Mouse (Mus musculus) hindbrain, embryonic 16.5 days (tissue): ENCODE data around the gene Mdga1. TPM values are rescaled to one million over a fixed set of nuclear protein-coding genes. Genes with fewer than 3 reads are reported as not detected.

Experiments
- ATAC-seq: fragments of 200-750 bp; cut with Nextera tagmentation; 2 replicates; pipeline ENCODE4 v1.8.0; 2017; ENCODE audit warnings: moderate TSS enrichment, moderate library complexity
- H3K27ac ChIP-seq: fragments of 300-500 bp; sonication (generic); 2 replicates; pipeline ENCODE4 v1.5.1; 2014; ENCODE audit warnings: low read depth, mild to moderate bottlenecking, control low read depth, low read length, moderate library complexity
- H3K27me3 ChIP-seq: fragments of 300-500 bp; sonication (generic); replicated peaks from 2 replicates; pipeline ENCODE4 v1.6.1; 2014; ENCODE audit warnings: low read length; ENCODE audit not compliant: control insufficient read depth, insufficient read depth
- H3K36me3 ChIP-seq: fragments of 300-500 bp; sonication (generic); 2 replicates; pipeline ENCODE4 v1.6.1; 2014; ENCODE audit warnings: mild to moderate bottlenecking, low read length, moderate library complexity, mixed read lengths; ENCODE audit not compliant: control insufficient read depth, insufficient read depth
- H3K4me1 ChIP-seq: fragments of 300-500 bp; sonication (generic); 2 replicates; pipeline ENCODE4 v1.6.1; 2014; ENCODE audit warnings: low read depth, low read length; ENCODE audit not compliant: control insufficient read depth, insufficient read depth
- H3K4me2 ChIP-seq: fragments of 300-500 bp; sonication (generic); 2 replicates; pipeline ENCODE4 v1.6.1; 2014; ENCODE audit warnings: mild to moderate bottlenecking, low read length, control low read depth, moderate library complexity
- H3K4me3 ChIP-seq: fragments of 300-500 bp; sonication (generic); 2 replicates; pipeline ENCODE4 v1.5.1; 2014; ENCODE audit warnings: mild to moderate bottlenecking, low read length, control low read depth, moderate library complexity
- H3K9ac ChIP-seq: fragments of 300-500 bp; sonication (generic); 2 replicates; pipeline ENCODE4 v1.6.1; 2014; ENCODE audit warnings: low read depth, mild to moderate bottlenecking, control low read depth, low read length, moderate library complexity
- H3K9me3 ChIP-seq: fragments of 300-500 bp; sonication (generic); 2 replicates; pipeline ENCODE4 v1.6.1; 2014; ENCODE audit warnings: mild to moderate bottlenecking, low read length, moderate library complexity; ENCODE audit not compliant: control insufficient read depth
- WGBS: fragments of 180-500 bp; shearing (Covaris S2); extraction: QIAGEN DNeasy Blood & Tissue Kit; methylation state at CpG from one replicate; pipeline ENCODE4 v1.1.7; 2014; 5-methylcytosine and 5-hydroxymethylcytosine counted together
- polyA plus RNA-seq: library from polyadenylated mRNA; unstranded; fragments of >200 nt; fragmentation: Nextera tagmentation; extraction: Ambion mirVana; gene quantifications from 2 replicates; pipeline ENCODE4 v1.2.1, GENCODE M21; 2015

The Mdga1 gene
- polyA plus RNA-seq, 1 experiment from 2014 or later: 14.0 TPM

DNA sequence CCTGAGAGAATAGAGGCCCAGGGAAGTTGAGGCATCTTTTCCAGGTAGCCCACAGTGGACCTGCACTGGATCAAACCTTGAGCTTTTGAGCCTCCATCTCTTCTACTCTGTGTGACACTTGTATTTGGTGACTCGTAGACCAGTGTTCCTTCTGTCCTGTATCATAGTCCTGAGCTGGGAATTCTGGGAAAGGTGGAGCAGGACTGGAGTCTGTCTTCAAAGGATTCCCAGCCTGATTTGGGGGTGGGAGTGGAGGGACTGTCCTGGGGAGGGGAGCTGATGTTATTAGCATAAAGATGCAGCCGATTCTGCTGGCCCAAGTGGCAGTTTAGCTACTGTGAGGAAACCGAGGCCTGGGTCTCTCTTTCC lies 50.4 kb downstream of the Mdga1 start:
- Histone ChIP-seq H3K4me1 (peaks cover 8% of the 10 kb centered on the region), H3K4me3 (no peak overlapping the region), H3K9me3 (no peaks in the 10 kb centered on the region), H3K9ac (no peak overlapping the region), H3K4me2 (no peak overlapping the region), H3K36me3 (no peaks in the 10 kb centered on the region), H3K27me3 (no peaks in the 10 kb centered on the region), H3K27ac (peak overlapping the region; percentile 31; the same call in 1 of the 2 replicates)
- 48% methylated on average over 3 of the region's 3 CpGs for WGBS
- peak; percentile 65 for ATAC-seq

DNA sequence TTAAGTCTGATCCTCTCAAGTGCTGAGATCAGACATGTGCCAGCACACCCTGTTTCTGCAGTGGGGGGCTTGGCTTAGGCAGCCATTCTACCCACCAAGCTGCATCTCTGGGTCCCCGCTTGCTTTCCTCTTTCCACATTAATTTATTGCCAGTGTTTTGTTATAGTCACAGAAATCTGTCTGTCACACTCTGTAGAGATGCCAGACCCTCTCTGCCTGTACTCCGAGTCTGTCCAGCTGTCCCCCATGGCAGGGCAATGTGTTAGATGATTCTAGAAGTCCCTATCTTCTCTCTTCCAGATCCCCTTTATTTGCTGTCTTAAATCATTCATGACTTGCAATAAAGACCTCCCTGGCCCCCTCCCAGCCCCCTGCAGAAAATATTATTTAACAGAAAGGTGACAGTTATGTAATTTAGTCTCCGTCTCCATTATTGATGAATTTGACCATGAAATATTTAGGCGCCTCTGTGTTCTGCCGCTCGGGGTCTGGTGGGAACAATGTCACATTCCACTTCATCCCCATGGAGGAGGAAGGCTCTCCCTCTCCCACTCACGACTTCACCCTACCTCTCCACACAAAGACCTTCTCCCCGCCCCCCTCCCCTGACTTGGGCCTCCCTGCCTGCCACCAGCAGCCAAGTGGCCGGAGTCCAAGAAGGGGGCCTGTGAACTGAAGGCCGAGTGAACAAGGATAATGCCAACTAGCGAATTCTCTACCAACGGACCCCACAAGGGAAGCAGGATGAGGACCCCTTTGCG lies 50.9 kb downstream of the Mdga1 start:
- Histone ChIP-seq H3K9me3 (no peaks in the 10 kb centered on the region), H3K4me2 (no peak overlapping the region), H3K36me3 (no peaks in the 10 kb centered on the region), H3K4me1 (peaks cover 8% of the 10 kb centered on the region), H3K27ac (0 out of 2 replicates have a peak overlapping the region, but pooled peaks have one; percentile 31), H3K9ac (no peak overlapping the region), H3K4me3 (no peak overlapping the region), H3K27me3 (no peaks in the 10 kb centered on the region)
- peak; percentile 79; the same call in 1 of the 2 replicates for ATAC-seq
- 29% methylated on average over 13 of the region's 13 CpGs for WGBS

DNA sequence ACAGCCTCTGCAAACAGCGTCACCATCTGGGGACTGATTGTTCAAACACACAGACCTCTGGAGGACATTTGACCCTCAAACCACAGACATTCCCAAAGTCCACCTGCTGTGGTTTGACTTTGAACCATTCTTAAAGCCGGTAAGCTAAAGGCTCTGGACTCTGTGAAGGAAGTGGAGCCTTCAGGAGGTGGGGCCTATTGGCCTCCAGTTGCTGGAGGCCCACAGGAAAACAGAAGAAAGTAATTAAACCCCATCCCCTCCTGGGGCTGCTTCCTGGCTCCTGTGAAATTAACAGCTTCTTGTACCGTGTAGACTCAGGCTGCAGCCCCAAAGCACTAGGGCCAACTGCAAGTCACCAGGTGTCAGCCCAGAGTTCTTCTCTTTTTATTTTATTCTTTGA lies 52.9 kb downstream of the Mdga1 start:
- WGBS: 28% methylated on average over 3 of the region's 3 CpGs
- H3K4me2 ChIP-seq: no peak overlapping the region
- H3K4me1 ChIP-seq: peaks cover 8% of the 10 kb centered on the region
- no peak overlapping the region for H3K4me3 ChIP-seq
- H3K27me3 ChIP-seq: no peaks in the 10 kb centered on the region
- no peak overlapping the region for H3K27ac ChIP-seq
- no peaks in the 10 kb centered on the region for H3K9me3 ChIP-seq
- H3K9ac ChIP-seq: no peak overlapping the region
- ATAC-seq: no peak
- no peaks in the 10 kb centered on the region for H3K36me3 ChIP-seq

DNA sequence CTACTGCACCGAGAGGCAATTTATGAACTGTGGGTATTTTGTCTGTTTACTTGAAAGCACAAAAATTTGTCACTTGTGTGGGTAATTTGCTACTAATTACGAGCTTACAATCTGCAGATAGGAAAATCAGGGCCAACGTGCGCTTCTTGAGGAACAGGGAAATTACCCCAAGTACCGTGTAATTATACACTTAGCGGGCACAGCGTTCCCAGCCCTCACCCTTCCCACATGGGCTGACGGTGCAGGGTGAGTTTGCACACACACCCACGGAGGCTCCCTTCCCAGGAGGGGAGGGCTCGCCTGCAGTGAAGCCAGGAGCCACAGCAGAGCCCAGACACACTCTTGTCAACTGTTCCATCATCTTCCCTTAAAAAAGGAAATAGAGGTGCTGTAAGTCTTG lies 54.1 kb downstream of the Mdga1 start:
- ATAC-seq: no peak

DNA sequence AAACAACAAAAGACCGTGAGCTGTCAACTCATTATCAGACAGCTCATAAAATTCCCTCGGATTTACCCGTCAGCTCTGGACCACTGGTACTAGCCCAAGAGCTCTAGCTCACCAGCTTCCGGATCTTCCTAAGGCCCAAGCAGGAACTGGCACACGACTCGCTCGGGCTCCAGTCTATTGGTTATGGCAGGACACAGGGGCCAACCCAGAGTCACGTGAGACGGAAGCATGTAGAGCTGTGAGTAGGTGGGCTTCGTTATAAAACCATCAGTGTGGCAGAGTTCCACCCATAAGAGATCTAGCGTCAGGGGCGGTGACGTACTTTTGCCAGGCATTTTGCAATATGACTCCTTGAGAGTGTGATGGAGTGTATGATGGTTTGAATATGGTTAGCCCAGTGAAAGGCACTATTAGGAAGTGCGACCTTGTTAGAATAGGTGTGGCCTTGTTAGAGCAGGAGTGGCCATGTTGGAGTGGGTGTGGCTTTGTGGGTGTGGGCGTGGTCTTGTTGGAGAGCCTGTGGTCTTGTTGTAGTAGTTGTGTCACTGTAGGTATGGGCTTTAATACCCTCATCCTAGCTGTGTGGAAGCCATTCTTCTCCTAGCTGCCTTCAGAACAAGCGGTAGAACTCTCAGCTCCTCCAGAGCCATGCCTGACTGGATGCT lies 56.5 kb downstream of the Mdga1 start:
- H3K9me3 ChIP-seq: no peaks in the 10 kb centered on the region
- no peaks in the 10 kb centered on the region for H3K4me1 ChIP-seq
- no peak overlapping the region for H3K4me2 ChIP-seq
- 89% methylated on average over 16 of the region's 16 CpGs for WGBS
- no peaks in the 10 kb centered on the region for H3K36me3 ChIP-seq
- ATAC-seq: no peak
- H3K27me3 ChIP-seq: no peaks in the 10 kb centered on the region
- no peak overlapping the region for H3K9ac ChIP-seq
- H3K4me3 ChIP-seq: no peak overlapping the region
- H3K27ac ChIP-seq: no peak overlapping the region

More for the DNA sequence above, 54.1 kb downstream of the Mdga1 start:
- H3K9ac ChIP-seq: no peak overlapping the region
- no peaks in the 10 kb centered on the region for H3K27me3 ChIP-seq
- WGBS: 45% methylated on average over 10 of the region's 10 CpGs
- H3K36me3 ChIP-seq: no peaks in the 10 kb centered on the region
- H3K27ac ChIP-seq: no peak overlapping the region
- no peak overlapping the region for H3K4me2 ChIP-seq
- H3K4me3 ChIP-seq: no peak overlapping the region
- H3K4me1 ChIP-seq: peaks cover 8% of the 10 kb centered on the region
- no peaks in the 10 kb centered on the region for H3K9me3 ChIP-seq

DNA sequence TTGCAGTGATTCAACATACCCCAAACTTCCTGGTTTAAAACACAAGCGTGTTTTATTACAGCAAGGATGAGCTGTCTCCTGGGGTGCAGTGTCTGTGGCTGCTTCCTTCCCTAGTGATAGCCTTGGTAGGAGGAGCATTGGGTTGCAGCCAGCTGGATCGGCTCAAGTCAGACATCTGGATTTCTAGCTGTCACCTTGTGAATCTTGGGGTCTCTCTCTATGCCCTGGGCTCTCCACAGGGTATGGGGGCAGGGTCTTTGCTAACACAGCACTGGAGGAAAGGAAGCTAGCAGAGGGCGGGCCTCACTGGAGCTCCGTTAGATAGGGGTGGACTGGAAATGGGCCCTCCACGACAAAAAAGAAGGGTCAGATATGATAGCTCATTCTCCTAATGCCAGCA lies 57.2 kb downstream of the Mdga1 start:
- H3K9ac ChIP-seq: no peak overlapping the region
- WGBS: 59% methylated on average over 5 of the region's 5 CpGs

DNA sequence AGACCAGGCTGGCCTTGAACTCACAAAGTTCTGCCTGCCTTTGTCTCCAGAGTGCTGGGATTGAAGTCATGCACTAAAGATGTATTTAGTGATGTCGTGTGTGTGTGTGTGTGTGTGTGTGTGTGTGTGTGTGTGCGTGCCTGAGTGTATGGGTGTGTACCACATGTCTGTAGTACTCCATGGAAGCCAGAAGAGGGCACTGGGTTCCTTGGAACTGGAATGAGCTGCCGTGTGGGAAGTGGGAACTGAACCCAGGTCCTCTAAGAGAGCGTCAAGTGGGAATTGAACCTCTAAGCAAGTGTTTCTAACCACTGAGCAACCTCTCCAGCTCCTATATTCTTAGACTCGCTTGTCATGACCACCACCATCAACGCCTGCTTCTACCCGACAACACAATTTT lies 60.9 kb downstream of the Mdga1 start:
- Histone ChIP-seq H3K27me3 (no peaks in the 10 kb centered on the region), H3K4me1 (no peaks in the 10 kb centered on the region), H3K4me2 (no peak overlapping the region), H3K9me3 (no peaks in the 10 kb centered on the region), H3K27ac (no peak overlapping the region), H3K36me3 (no peaks in the 10 kb centered on the region), H3K9ac (no peak overlapping the region), H3K4me3 (no peak overlapping the region)
- ATAC-seq: no peak
- 93% methylated on average over 7 of the region's 7 CpGs for WGBS

More for the DNA sequence above, 57.2 kb downstream of the Mdga1 start:
- no peak for ATAC-seq
- Histone ChIP-seq H3K36me3 (no peaks in the 10 kb centered on the region), H3K27ac (no peak overlapping the region), H3K4me3 (no peak overlapping the region), H3K4me1 (no peaks in the 10 kb centered on the region), H3K27me3 (no peaks in the 10 kb centered on the region), H3K4me2 (no peak overlapping the region), H3K9me3 (no peaks in the 10 kb centered on the region)

DNA sequence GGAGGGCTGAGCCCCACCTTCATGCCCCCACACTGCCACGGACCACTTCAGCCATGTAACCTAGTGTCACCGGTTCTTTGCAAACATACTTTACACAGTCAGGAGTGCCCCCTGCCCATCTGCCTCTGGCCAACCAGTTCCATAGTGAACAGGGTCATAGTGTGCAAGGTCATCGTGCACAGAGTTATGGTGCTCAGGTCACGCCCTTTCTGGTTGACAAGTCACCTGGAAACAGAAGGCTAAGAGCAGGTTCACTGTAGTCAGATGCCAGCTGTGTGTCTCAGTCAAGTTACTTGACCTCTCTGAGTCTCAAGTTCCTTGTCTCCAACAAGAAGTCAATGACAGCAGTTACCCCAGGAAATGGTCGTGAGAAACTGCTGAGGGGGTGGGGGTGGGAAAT lies 65.2 kb downstream of the Mdga1 start:
- no peaks in the 10 kb centered on the region for H3K36me3 ChIP-seq

DNA sequence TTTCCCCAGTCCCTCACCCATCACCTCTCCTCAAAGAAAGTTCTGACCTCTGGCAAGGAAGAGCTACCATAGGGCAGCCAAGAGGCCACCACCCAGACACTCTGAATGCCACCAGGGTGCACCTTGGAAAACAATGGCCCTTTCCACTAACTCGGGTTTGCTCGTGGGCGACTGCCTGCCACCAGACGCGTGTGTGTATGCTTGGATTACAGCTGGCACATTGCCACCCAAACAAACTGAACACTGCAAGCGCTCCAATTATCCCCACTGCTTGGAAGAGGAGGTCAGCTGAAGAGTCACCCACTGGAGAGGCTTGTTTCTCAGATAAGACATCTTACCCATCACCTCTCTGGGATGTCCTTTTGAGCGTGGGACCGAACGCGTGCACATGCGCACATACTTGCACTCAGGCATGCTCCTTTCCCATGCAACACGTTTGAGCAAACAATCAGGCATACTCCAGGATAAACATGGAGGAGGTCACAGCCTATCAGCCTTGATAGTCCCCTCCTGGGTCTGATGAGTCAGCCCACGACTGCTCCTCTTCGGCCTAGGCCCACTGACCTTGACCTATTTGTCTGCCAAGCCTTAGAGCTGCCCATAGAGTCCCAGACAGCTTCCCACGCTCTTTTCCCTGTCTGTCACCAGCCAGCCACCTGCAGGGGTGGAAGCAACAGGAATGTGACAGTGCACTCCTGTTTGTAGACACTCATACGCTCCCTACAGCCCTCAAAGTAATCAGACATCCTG lies 67.3 kb downstream of the Mdga1 start:
- no peak overlapping the region for H3K4me2 ChIP-seq
- H3K4me1 ChIP-seq: peaks cover 4% of the 10 kb centered on the region; the same call in 1 of the 2 replicates
- H3K9ac ChIP-seq: no peak overlapping the region
- H3K27ac ChIP-seq: no peak overlapping the region
- WGBS: 53% methylated on average over 16 of the region's 16 CpGs
- no peaks in the 10 kb centered on the region for H3K9me3 ChIP-seq
- H3K27me3 ChIP-seq: no peaks in the 10 kb centered on the region
- no peak for ATAC-seq
- H3K36me3 ChIP-seq: no peaks in the 10 kb centered on the region
- no peak overlapping the region for H3K4me3 ChIP-seq

More for the DNA sequence above, 65.2 kb downstream of the Mdga1 start:
- Histone ChIP-seq H3K4me3 (no peak overlapping the region), H3K4me1 (peaks cover 4% of the 10 kb centered on the region; the same call in 1 of the 2 replicates), H3K9ac (no peak overlapping the region), H3K27ac (no peak overlapping the region), H3K27me3 (no peaks in the 10 kb centered on the region), H3K9me3 (no peaks in the 10 kb centered on the region), H3K4me2 (no peak overlapping the region)
- ATAC-seq: no peak
- WGBS: 74% methylated on average over 5 of the region's 5 CpGs
